Mouse (Mus musculus) telencephalon, adult 2 months (tissue): ENCODE data around the gene Ube2o.

Experiments
- DNase-seq: peaks from one replicate; pipeline ENCODE4 v3.0.0-alpha.2; 2011; ENCODE audit warnings: low read depth, low spot score

Gene Ube2o

GRCm38 (mm10) chr11:116580711-116581375, 404 bp downstream of the Ube2o start:
- DNase-seq, result no peak

DNA sequence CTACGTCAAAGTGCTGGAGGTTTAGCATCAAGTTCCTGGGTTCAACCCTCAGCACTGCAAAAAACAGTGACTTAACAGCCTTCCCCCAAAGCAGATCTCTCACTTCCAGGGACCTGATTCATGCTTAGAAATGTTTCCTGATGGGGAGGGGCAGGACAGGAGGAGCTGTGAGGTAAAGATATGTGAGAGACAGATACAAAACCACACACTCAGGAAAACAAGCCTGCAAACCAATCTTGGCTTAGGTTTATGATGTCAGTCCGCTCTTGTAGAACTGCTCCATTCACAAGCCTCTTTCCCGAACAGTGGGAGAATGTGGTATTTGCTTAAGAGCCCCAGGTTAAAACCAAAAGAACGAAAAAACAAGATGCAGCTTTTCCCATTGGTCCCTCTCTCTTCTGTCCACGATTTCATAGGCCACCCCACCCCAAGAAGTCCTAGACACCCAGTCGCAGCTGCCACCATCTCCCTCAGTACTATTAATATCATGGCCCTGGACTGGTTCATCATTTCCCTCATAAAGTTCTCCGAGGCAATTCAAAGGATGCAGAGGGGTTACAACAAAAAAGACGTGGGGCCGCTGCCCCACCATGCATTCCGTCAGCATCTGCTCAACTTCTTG, 1.1 kb downstream of the Ube2o start:
- DNase-seq, result no peak

DNA sequence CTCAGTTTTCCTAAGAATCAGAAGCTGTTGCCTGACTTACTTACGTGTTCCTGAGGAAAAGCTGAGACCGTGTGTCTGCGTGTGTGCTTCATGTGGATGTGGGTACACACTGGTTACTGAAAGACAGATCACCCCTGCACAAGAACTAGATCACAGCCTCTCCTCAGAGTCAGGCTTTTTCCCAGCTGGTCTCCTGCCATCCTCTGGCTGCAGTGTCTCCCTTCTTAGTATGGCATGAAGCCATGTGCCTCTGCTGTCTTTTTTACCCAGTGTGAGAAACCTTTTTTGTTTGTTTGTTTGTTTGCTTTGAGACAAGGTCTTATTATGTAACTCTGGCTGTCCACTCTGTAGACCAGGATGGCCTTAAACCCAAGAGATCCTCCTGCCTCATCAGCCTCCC, 2.0 kb downstream of the Ube2o start:
- no peak for DNase-seq

DNA sequence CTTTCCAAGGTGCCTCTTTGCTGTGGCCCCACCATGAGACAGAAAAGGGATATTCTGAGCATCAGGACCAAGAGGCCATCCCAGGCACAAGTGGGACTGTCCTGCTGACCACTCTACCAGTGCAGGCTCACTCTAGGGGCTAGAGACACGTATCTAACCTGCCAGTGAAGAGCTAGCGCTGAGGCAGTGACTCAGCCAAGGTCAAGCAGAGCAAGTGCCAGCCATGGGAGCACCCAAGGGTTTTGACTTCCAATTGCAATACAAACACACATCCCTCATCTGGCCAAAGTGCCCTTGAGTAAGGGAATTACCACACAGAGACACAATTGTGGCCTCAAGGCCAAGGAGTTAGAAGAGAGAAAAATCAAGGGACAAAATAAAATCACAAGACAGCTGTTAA, 5.9 kb downstream of the Ube2o start:
- no peak for DNase-seq

DNA sequence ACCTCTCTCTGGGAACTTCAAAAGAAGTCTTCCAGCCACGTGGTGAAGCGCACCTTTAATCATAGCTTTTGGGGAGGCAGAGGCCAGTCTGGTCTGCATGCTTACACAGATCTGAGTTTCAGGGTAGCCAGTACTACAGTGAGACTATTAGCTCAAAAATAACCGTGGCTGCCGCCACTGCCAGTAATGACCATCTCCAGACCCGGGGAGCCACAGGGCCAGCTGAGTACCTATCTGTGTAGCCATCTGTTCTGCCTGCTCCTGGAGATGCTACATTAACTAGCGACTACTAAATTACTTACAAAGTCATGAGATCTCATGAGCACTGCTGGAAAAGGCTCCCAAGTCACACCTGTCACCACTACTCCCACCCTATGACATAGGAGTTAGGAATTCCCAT, 6.3 kb downstream of the Ube2o start:
- no peak for DNase-seq

DNA sequence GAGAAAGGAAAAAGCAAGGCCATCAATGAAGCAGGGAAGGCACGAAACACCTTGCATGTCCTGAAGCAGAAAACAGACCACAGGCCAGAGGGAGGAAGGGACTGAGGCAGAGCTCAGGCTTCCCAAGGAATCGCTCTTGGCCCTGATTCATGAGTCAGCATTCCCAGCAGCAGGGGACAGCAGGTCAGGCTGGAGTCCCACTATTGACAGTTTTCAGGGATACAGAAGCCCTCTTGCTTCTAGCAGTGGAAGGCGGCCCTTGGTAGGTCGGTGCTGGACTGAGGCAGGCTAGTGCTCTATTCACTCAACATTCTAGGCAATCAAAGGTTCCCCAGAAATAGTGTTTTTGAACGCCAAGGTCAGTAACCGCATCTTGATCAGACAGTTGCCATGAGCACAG, 6.8 kb downstream of the Ube2o start:
- DNase-seq, result no peak

- peak; percentile 61 for DNase-seq
These were observed 8.3 kb downstream of the Ube2o start for GRCm38 (mm10) chr11:116572756-116573543.

DNA sequence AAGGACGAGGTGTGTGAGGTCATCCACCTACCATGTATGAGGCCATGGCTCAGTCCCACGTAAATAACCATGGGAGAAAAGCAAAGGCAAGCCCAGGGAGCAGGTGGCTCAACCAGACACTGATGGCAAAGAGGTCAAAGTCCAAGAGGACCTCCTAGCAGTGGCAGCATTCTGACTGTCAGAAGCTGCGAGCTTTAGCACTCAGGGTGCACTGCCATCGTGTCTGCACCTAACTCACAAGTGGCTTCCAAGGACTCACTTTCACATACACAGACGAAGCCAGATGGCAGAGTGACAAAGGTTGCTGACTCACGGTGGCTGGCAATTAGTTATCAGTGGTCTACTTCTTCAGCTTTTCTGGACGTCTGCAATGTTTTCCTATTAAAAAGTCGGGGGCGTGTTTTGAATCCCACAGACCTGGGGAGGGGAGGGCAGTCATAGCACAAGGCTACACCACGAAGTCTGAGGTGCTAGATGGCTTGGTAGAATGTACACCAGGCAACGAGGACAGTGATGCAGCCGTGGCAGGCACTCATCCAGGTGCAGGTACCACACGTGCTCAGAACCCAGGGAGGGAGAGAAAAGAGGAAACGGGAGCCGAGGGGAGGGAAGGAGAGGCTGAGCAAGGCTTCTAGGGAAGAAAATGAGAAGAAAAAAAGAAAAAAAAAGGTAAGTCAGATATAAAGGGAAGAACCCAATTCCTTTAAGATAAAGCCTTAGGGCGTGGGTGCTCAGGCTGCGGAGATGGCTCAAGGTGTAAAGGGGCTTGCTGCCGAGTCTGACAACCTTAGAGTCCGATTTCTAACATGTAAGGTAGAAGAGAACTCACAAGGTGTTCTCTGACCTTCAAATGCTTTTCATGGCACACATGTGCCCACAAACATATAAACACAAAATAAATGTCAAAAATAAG, 9.2 kb downstream of the Ube2o start:
- no peak for DNase-seq

- DNase-seq, result no peak
These were observed 10.4 kb downstream of the Ube2o start for GRCm38 (mm10) chr11:116570821-116571220.

DNA sequence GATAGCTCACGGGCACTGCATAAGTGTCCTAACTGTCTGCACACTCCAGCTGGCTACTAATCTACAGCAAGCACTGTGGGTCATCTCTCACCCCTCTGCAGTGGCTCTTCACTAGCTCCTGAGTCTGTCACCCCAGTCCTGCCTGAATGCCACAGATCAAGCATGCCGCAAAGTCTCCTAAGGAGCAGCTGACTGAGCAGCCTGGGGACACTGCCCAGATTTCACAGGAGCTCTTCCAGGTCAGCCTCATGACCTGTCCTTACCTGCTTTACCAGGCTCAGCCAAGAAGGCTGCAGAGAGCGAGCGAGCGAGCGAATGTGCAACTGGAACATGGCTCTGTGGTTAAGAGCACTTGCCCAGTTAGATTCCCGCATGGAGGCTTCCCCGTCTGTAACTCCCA, 13.7 kb downstream of the Ube2o start:
- no peak for DNase-seq

DNA sequence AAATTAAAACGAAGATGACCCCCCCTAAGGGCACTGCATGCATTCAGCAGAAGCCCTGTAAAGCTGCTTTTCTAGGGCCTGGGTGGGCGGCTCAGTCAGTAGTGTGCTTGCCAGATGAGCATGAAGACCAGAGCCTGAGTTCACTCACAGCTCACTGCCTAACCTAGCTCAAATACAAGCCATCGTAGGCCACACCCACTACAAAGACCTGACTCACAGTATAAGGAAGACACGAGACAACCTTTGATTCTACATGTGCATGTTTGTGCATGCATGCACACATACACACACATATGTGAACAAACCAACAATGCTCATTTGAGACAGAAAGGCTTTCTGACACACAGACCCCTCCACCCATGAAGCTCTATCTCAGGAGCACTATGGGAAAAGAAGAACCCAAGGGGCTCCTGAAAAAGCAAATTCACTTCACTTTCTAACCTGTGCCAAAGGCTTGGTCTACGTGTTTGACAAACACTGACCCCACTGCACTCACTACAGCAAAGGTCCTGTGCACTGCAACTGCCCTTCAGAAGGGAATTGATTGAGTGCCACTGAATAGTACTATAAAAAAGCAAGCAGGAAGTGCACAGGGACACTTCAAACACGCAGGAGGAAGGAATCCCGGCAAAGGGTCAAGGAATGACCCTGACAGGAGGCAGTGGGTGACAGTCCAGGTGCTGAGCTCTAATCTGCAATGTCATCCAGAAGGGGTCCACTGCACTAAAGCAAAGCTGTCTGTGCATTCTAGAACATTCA, 15.8 kb downstream of the Ube2o start:
- no peak for DNase-seq

- DNase-seq, result no peak
These were observed 24.9 kb downstream of the Ube2o start for GRCm38 (mm10) chr11:116556308-116556707.

GRCm38 (mm10) chr11:116555572-116555971, 25.7 kb downstream of the Ube2o start:
- DNase-seq, result no peak

GRCm38 (mm10) chr11:116554171-116554878, 26.9 kb downstream of the Ube2o start:
- peak; percentile 50 for DNase-seq

GRCm38 (mm10) chr11:116552194-116552593, 29.1 kb downstream of the Ube2o start:
- DNase-seq, result peak; percentile 50

GRCm38 (mm10) chr11:116550748-116551147, 30.5 kb downstream of the Ube2o start:
- DNase-seq, result no peak

GRCm38 (mm10) chr11:116549273-116550038, 31.8 kb downstream of the Ube2o start:
- no peak for DNase-seq

GRCm38 (mm10) chr11:116548780-116549179, 32.5 kb downstream of the Ube2o start:
- no peak for DNase-seq

- DNase-seq, result no peak
These were observed 33.8 kb downstream of the Ube2o start for GRCm38 (mm10) chr11:116547296-116548060.
